Mouse (Mus musculus): Measurements from ENCODE around the gene Ccnd2. TPM values are rescaled to one million over a fixed set of nuclear protein-coding genes. Genes with fewer than 3 reads are reported as not detected.
A peak's percentile ranks its signal among the peaks of the same experiment; 100 is the strongest.

Gene Ccnd2
- polyA plus RNA-seq, 1 experiment from 2014 or later: 1,100 TPM

- no peaks in the 10 kb centered on the region for H3K9me3 ChIP-seq (ENCODE audit: control insufficient read depth, low read length)
- H3K27ac ChIP-seq (ENCODE audit: low read depth): peak overlapping the region; percentile 95
- under 1% methylated on average over 33 of the region's 34 CpGs for WGBS
- DNase-seq (ENCODE audit: low spot score) (peak; percentile 85), ATAC-seq (replicated peaks; ENCODE audit: low FRiP score, low TSS enrichment, low read depth) (peak; percentile 51)
- peak overlapping the region; percentile 93 for H3K4me2 ChIP-seq (ENCODE audit: low read length)
- H3K36me3 ChIP-seq (ENCODE audit: control insufficient read depth, insufficient read depth, low read length): peaks cover 21% of the 10 kb centered on the region; the same call in 1 of the 2 replicates
- H3K27me3 ChIP-seq (replicated peaks; ENCODE audit: control insufficient read depth, insufficient read depth, low read length): no peaks in the 10 kb centered on the region
- H3K4me3 ChIP-seq (ENCODE audit: low read depth, low read length): peak overlapping the region; percentile 92
- H3K4me1 ChIP-seq (replicated peaks; ENCODE audit: control insufficient read depth, insufficient read depth, low read length): peaks cover 31% of the 10 kb centered on the region
- H3K9ac ChIP-seq (ENCODE audit: low read length): peak overlapping the region; percentile 97
These were observed 1.1 kb downstream of the Ccnd2 start for GRCm38 (mm10) chr6:127150663-127151564.

- Histone ChIP-seq H3K36me3 (ENCODE audit: control insufficient read depth, insufficient read depth, low read length) (peaks cover 28% of the 10 kb centered on the region), H3K9me3 (ENCODE audit: control insufficient read depth, low read length) (no peaks in the 10 kb centered on the region), H3K27ac (ENCODE audit: low read depth) (peak overlapping the region; percentile 95), H3K9ac (ENCODE audit: low read length) (peak overlapping the region; percentile 97), H3K27me3 (replicated peaks; ENCODE audit: control insufficient read depth, insufficient read depth, low read length) (no peaks in the 10 kb centered on the region), H3K4me3 (ENCODE audit: low read depth, low read length) (peak overlapping the region; percentile 92), H3K4me1 (replicated peaks; ENCODE audit: control insufficient read depth, insufficient read depth, low read length) (peaks cover 34% of the 10 kb centered on the region), H3K4me2 (ENCODE audit: low read length) (peak overlapping the region; percentile 93)
- ATAC-seq (replicated peaks; ENCODE audit: low FRiP score, low TSS enrichment, low read depth) (no peak), DNase-seq (ENCODE audit: low spot score) (peak; percentile 83)
- under 1% methylated on average over 38 of the region's 38 CpGs for WGBS
These were observed 1.9 kb downstream of the Ccnd2 start for GRCm38 (mm10) chr6:127149944-127150662.

GRCm38 (mm10) chr6:127149303-127149943 lies 2.6 kb downstream of the Ccnd2 start:
- WGBS: under 1% methylated on average over 30 of the region's 30 CpGs
- Histone ChIP-seq H3K27ac (ENCODE audit: low read depth) (peak overlapping the region; percentile 95), H3K9me3 (ENCODE audit: control insufficient read depth, low read length) (no peaks in the 10 kb centered on the region), H3K4me3 (ENCODE audit: low read depth, low read length) (peak overlapping the region; percentile 92), H3K36me3 (ENCODE audit: control insufficient read depth, insufficient read depth, low read length) (peaks cover 35% of the 10 kb centered on the region), H3K4me1 (replicated peaks; ENCODE audit: control insufficient read depth, insufficient read depth, low read length) (peaks cover 34% of the 10 kb centered on the region), H3K4me2 (ENCODE audit: low read length) (peak overlapping the region; percentile 93), H3K27me3 (replicated peaks; ENCODE audit: control insufficient read depth, insufficient read depth, low read length) (no peaks in the 10 kb centered on the region), H3K9ac (ENCODE audit: low read length) (peak overlapping the region; percentile 97)
- ATAC-seq (replicated peaks; ENCODE audit: low FRiP score, low TSS enrichment, low read depth) (no peak), DNase-seq (ENCODE audit: low spot score) (peak; percentile 83)

- Histone ChIP-seq H3K27me3 (replicated peaks; ENCODE audit: control insufficient read depth, insufficient read depth, low read length) (no peaks in the 10 kb centered on the region), H3K9ac (ENCODE audit: low read length) (peak overlapping the region; percentile 97), H3K4me3 (ENCODE audit: low read depth, low read length) (peak overlapping the region; percentile 92), H3K4me1 (replicated peaks; ENCODE audit: control insufficient read depth, insufficient read depth, low read length) (peaks cover 29% of the 10 kb centered on the region), H3K4me2 (ENCODE audit: low read length) (peak overlapping the region; percentile 93), H3K27ac (ENCODE audit: low read depth) (peak overlapping the region; percentile 95), H3K9me3 (ENCODE audit: control insufficient read depth, low read length) (no peaks in the 10 kb centered on the region), H3K36me3 (ENCODE audit: control insufficient read depth, insufficient read depth, low read length) (peaks cover 42% of the 10 kb centered on the region)
- DNase-seq (ENCODE audit: low spot score) (no peak), ATAC-seq (replicated peaks; ENCODE audit: low FRiP score, low TSS enrichment, low read depth) (no peak)
- WGBS: 7% methylated on average over 20 of the region's 20 CpGs
These were observed 3.3 kb downstream of the Ccnd2 start for GRCm38 (mm10) chr6:127148526-127149302.

- peak; percentile 95 for DNase-seq (ENCODE audit: low spot score)
- Histone ChIP-seq H3K9ac (ENCODE audit: low read length) (no peak overlapping the region), H3K27me3 (replicated peaks; ENCODE audit: control insufficient read depth, insufficient read depth, low read length) (no peaks in the 10 kb centered on the region), H3K4me2 (ENCODE audit: low read length) (peak overlapping the region; percentile 93), H3K9me3 (ENCODE audit: control insufficient read depth, low read length) (no peaks in the 10 kb centered on the region), H3K4me3 (ENCODE audit: low read depth, low read length) (peak overlapping the region; percentile 92; the same call in 1 of the 2 replicates), H3K36me3 (ENCODE audit: control insufficient read depth, insufficient read depth, low read length) (peaks cover 53% of the 10 kb centered on the region), H3K4me1 (replicated peaks; ENCODE audit: control insufficient read depth, insufficient read depth, low read length) (peaks cover 26% of the 10 kb centered on the region), H3K27ac (ENCODE audit: low read depth) (peak overlapping the region; percentile 55; the same call in 1 of the 2 replicates)
- no peak for ATAC-seq (replicated peaks; ENCODE audit: low FRiP score, low TSS enrichment, low read depth)
- WGBS: 1% methylated on average over 4 of the region's 4 CpGs
These were observed 4.3 kb downstream of the Ccnd2 start for GRCm38 (mm10) chr6:127147665-127148064.

- H3K9ac ChIP-seq (ENCODE audit: low read length): no peak overlapping the region; the same call in 1 of the 2 replicates
- no peaks in the 10 kb centered on the region for H3K27me3 ChIP-seq (replicated peaks; ENCODE audit: control insufficient read depth, insufficient read depth, low read length)
- H3K4me1 ChIP-seq (replicated peaks; ENCODE audit: control insufficient read depth, insufficient read depth, low read length): peaks cover 25% of the 10 kb centered on the region
- peak overlapping the region; percentile 2; the same call in 1 of the 2 replicates for H3K27ac ChIP-seq (ENCODE audit: low read depth)
- 0 out of 2 replicates have a peak overlapping the region, but pooled peaks have one; percentile 0 for H3K4me2 ChIP-seq (ENCODE audit: low read length)
- DNase-seq (ENCODE audit: low spot score): no peak
- WGBS: 84% methylated on average over 3 of the region's 3 CpGs
- peaks cover 62% of the 10 kb centered on the region for H3K36me3 ChIP-seq (ENCODE audit: control insufficient read depth, insufficient read depth, low read length)
- no peak overlapping the region for H3K4me3 ChIP-seq (ENCODE audit: low read depth, low read length)
- ATAC-seq (replicated peaks; ENCODE audit: low FRiP score, low TSS enrichment, low read depth): no peak
- H3K9me3 ChIP-seq (ENCODE audit: control insufficient read depth, low read length): no peaks in the 10 kb centered on the region
These were observed 5.6 kb downstream of the Ccnd2 start for GRCm38 (mm10) chr6:127146322-127146947.

GRCm38 (mm10) chr6:127145464-127146190 lies 6.4 kb downstream of the Ccnd2 start:
- Histone ChIP-seq H3K4me1 (replicated peaks; ENCODE audit: control insufficient read depth, insufficient read depth, low read length) (peaks cover 21% of the 10 kb centered on the region), H3K9ac (ENCODE audit: low read length) (no peak overlapping the region), H3K4me3 (ENCODE audit: low read depth, low read length) (no peak overlapping the region), H3K27ac (ENCODE audit: low read depth) (peak overlapping the region; percentile 2; the same call in 1 of the 2 replicates), H3K9me3 (ENCODE audit: control insufficient read depth, low read length) (no peaks in the 10 kb centered on the region), H3K36me3 (ENCODE audit: control insufficient read depth, insufficient read depth, low read length) (peaks cover 70% of the 10 kb centered on the region), H3K27me3 (replicated peaks; ENCODE audit: control insufficient read depth, insufficient read depth, low read length) (no peaks in the 10 kb centered on the region), H3K4me2 (ENCODE audit: low read length) (peak overlapping the region; percentile 0; the same call in 1 of the 2 replicates)
- WGBS: 44% methylated on average over 20 of the region's 20 CpGs
- DNase-seq (ENCODE audit: low spot score) (peak; percentile 69), ATAC-seq (replicated peaks; ENCODE audit: low FRiP score, low TSS enrichment, low read depth) (no peak)

All from intestine, embryonic 14.5 days (tissue).